Mouse (Mus musculus) midbrain, embryonic 15.5 days (tissue): ENCODE results near the gene Tmprss3. TPM values are rescaled to one million over a fixed set of nuclear protein-coding genes. Genes with fewer than 3 reads are reported as not detected.

Source experiments
- ATAC-seq: fragments of 200-750 bp; cut with Nextera tagmentation; replicated peaks from 2 replicates; pipeline ENCODE4 v1.8.0; 2017; ENCODE audit warnings: moderate TSS enrichment
- H3K27ac ChIP-seq: fragments of 300-500 bp; sonication (generic); 2 replicates; pipeline ENCODE4 v1.5.1; 2015; ENCODE audit warnings: mild to moderate bottlenecking, inconsistent platforms
- H3K27me3 ChIP-seq: fragments of 300-500 bp; sonication (generic); replicated peaks from 2 replicates; pipeline ENCODE4 v1.6.1; 2015; ENCODE audit warnings: inconsistent platforms
- H3K36me3 ChIP-seq: fragments of 300-500 bp; sonication (generic); replicated peaks from 2 replicates; pipeline ENCODE4 v1.6.1; 2015; ENCODE audit warnings: inconsistent platforms
- H3K4me1 ChIP-seq: fragments of 300-500 bp; sonication (generic); 2 replicates; pipeline ENCODE4 v1.6.1; 2015; ENCODE audit warnings: inconsistent platforms
- H3K4me2 ChIP-seq: fragments of 300-500 bp; sonication (generic); 2 replicates; pipeline ENCODE4 v1.6.1; 2015; ENCODE audit warnings: inconsistent platforms, mild to moderate bottlenecking, moderate library complexity
- H3K4me3 ChIP-seq: fragments of 300-500 bp; sonication (generic); 2 replicates; pipeline ENCODE4 v1.5.1; 2015; ENCODE audit warnings: mild to moderate bottlenecking, inconsistent platforms
- H3K9ac ChIP-seq: fragments of 300-500 bp; sonication (generic); 2 replicates; pipeline ENCODE4 v1.6.1; 2015; ENCODE audit warnings: mild to moderate bottlenecking, inconsistent platforms
- H3K9me3 ChIP-seq: fragments of 300-500 bp; sonication (generic); 2 replicates; pipeline ENCODE4 v1.6.1; 2016; ENCODE audit warnings: inconsistent platforms
- WGBS: fragments of 180-500 bp; shearing (Covaris S2); methylation state at CpG from one replicate; pipeline ENCODE4 v1.1.7; 2015; ENCODE audit warnings: mixed read lengths; 5-methylcytosine and 5-hydroxymethylcytosine counted together
- polyA plus RNA-seq: library from polyadenylated mRNA; unstranded; fragments of >200 nt; fragmentation: Nextera tagmentation; extraction: Ambion mirVana; gene quantifications from 2 replicates; pipeline ENCODE4 v1.2.1, GENCODE M21; 2015

Tmprss3 gene
- polyA plus RNA-seq, 1 experiment from 2014 or later, result 0.08 TPM

- Histone ChIP-seq H3K4me1 (no peaks in the 10 kb centered on the region), H3K9me3 (no peaks in the 10 kb centered on the region), H3K27ac (no peak overlapping the region), H3K36me3 (no peaks in the 10 kb centered on the region), H3K9ac (no peak overlapping the region), H3K4me2 (no peak overlapping the region), H3K27me3 (no peaks in the 10 kb centered on the region), H3K4me3 (no peak overlapping the region)
- no peak for ATAC-seq
- WGBS, result 72% methylated on average over 8 of the region's 8 CpGs
These were observed 7.0 kb downstream of the Tmprss3 start for GRCm38 (mm10) chr17:31191825-31192224.

DNA sequence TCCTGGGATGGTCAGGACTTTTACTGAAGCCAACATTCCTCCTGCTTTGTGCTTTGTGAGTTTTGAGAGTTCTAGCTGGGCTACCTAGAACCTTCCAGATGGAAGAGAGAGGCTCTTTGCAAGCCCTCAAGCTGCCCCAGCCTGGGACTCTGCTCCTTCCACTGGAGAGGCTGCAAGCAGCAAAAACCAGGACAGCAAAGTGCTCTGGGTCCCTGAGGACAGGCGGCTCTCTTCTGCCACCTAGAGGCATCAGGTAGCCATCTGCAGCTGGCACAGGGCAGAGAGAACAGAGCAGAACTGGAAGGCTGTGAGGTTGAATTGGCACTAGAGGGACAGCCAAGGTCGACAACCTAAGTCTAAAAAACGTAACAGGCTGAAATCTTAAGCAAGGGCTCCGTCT is 11.4 kb downstream of the Tmprss3 start:
- H3K36me3 ChIP-seq, result no peaks in the 10 kb centered on the region
- H3K9ac ChIP-seq, result no peak overlapping the region
- H3K9me3 ChIP-seq, result no peaks in the 10 kb centered on the region
- H3K27me3 ChIP-seq, result no peaks in the 10 kb centered on the region
- no peak overlapping the region for H3K4me2 ChIP-seq
- H3K4me1 ChIP-seq, result no peaks in the 10 kb centered on the region
- no peak for ATAC-seq
- 29% methylated on average over 4 of the region's 4 CpGs for WGBS
- no peak overlapping the region for H3K4me3 ChIP-seq
- H3K27ac ChIP-seq, result no peak overlapping the region

DNA sequence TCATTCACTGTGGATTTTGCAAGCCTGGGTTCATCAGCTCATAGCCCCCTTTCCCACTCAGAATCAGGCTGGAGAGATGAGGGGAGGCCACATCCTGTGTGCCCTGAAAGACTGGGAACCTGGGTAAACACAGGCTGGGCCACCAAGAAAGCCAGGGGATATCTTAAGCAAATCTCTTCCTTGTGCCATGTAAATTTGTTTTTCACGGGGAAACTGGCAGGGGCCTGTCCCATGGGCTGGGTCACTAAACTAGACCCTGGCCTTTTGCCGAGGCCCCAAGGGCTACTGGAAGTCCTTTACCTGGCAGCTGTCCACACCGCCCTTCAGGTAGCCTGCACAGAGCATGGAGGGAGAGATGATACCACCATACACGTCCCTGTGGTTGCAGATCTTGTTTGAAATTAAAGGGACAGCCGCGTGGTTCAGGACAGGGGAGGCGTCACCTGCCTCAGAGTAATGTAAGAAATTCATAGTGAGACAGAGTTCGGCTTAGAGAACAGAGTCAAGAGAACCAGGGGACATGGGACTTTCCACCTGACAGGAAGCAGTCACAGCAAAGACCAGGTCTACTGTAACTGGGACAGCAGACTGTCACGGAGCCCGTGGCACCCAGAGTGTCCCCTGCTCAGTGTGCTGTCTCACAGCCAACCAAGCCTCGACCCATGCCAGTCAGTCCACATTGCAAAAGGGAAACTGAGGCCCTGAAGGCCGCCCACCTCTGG is 14.3 kb downstream of the Tmprss3 start:
- no peak overlapping the region for H3K27ac ChIP-seq
- WGBS, result 85% methylated on average over 12 of the region's 12 CpGs
- ATAC-seq, result no peak

DNA sequence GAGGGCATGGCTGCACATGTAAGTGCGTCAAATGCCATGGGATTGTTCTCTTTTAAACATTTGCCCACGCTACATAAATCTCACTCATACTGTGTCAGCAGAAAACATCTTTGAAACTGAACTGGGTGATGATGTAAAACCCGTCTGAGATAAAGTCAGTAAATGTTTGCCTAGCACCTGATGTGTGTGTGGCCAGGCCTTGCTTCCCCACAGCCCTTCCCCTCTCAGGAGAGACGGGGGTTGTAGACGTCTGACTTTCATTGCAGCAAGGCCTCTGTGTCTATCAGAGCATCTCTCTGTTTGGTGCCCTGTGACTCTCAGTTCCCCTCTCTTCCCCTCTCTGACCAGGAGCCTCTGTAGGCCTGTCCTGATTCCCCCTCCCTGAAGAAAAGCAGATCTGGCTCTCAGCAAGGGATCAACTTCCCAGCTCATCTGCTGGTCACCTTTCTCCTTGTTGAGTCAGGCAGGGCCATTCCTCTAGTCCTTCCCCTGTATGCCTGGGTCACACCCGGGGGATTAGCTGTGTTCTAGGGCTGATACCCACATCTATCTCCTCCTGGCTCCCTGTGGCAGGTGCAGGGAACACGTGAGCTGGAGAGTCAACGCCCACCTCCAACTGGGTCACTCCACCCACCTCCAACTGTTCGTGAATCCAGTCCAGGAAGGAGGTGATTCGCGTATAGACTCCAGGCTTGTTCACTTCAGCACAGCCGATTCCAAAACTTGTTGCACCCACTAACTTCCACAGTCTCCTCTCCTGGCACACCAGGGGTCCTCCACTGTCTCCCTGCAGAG is 15.4 kb downstream of the Tmprss3 start:
- no peaks in the 10 kb centered on the region for H3K4me1 ChIP-seq

More for the DNA sequence above, 14.3 kb downstream of the Tmprss3 start:
- H3K9me3 ChIP-seq, result no peaks in the 10 kb centered on the region
- no peak overlapping the region for H3K9ac ChIP-seq
- H3K27me3 ChIP-seq, result no peaks in the 10 kb centered on the region
- no peak overlapping the region for H3K4me3 ChIP-seq
- H3K4me1 ChIP-seq, result no peaks in the 10 kb centered on the region
- no peaks in the 10 kb centered on the region for H3K36me3 ChIP-seq
- no peak overlapping the region for H3K4me2 ChIP-seq

DNA sequence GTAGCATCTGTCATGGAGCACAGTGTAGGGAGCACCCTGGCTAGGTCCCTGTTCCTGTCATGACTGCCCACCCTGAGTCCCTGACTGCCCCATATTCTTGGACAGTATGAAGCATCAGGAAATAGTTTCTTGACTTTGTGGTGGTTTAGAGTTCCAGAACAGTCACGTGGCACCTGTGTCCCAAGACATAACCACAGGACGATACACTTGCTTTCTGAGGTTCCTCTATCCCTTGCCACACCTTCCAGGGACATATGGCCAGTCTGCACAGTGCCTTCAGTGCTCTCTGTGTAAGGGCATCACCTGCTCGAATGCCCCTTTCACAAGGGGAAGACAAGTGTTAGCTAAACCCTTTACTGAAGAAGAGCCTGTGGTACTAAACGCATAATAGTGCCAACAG is 17.3 kb downstream of the Tmprss3 start:
- H3K36me3 ChIP-seq, result no peaks in the 10 kb centered on the region
- H3K4me1 ChIP-seq, result no peaks in the 10 kb centered on the region
- WGBS, result 87% methylated on average over 4 of the region's 4 CpGs
- no peak for ATAC-seq
- H3K4me2 ChIP-seq, result no peak overlapping the region
- no peaks in the 10 kb centered on the region for H3K9me3 ChIP-seq
- no peak overlapping the region for H3K4me3 ChIP-seq
- H3K9ac ChIP-seq, result no peak overlapping the region
- no peaks in the 10 kb centered on the region for H3K27me3 ChIP-seq
- no peak overlapping the region for H3K27ac ChIP-seq

More for the DNA sequence above, 15.4 kb downstream of the Tmprss3 start:
- Histone ChIP-seq H3K9me3 (no peaks in the 10 kb centered on the region), H3K27ac (no peak overlapping the region), H3K4me2 (no peak overlapping the region), H3K4me3 (no peak overlapping the region), H3K36me3 (no peaks in the 10 kb centered on the region), H3K27me3 (no peaks in the 10 kb centered on the region), H3K9ac (no peak overlapping the region)
- ATAC-seq, result no peak
- WGBS, result 69% methylated on average over 12 of the region's 12 CpGs

DNA sequence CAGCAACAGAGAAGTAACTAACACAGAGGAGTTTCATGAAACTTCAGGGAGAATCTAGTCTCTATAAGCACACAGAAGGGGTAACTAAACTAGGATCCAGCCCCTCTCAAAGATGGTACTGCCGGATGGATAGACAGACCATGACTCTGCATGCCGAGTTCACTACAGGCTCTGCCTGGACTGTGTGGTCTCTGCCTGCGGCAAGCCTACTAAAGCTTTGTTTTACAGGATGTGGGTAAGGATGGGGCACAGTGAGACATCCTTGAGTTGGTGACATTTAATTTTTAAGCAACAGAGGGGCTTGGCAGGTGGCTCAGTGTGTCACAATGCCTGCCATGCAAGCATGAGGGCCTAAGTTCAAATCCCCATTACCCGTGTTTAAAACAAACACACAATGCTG is 22.5 kb downstream of the Tmprss3 start:
- no peak overlapping the region for H3K27ac ChIP-seq
- no peaks in the 10 kb centered on the region for H3K36me3 ChIP-seq
- no peaks in the 10 kb centered on the region for H3K4me1 ChIP-seq
- 94% methylated on average over 4 of the region's 4 CpGs for WGBS
- H3K4me3 ChIP-seq, result no peak overlapping the region
- H3K27me3 ChIP-seq, result no peaks in the 10 kb centered on the region
- H3K9ac ChIP-seq, result no peak overlapping the region
- no peak for ATAC-seq
- no peaks in the 10 kb centered on the region for H3K9me3 ChIP-seq
- no peak overlapping the region for H3K4me2 ChIP-seq

DNA sequence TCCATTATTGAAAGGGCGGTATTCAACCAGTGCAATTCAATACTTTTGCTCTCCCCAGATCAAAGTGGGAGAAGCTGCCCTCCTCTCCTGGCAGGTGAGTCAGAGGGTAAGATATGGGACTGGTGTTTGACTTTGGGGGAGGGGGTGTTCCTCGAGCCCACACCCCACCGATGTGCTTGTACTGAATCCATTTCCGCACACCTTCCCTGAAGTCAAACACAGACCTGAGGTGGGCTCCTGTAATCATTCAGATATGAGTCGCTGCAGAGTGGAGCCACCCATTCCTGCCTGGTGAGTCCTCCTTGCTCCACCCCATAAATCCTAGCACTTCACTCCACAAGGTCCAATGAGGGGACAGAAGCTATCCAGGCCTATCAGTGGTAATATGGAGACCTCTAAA is 29.0 kb downstream of the Tmprss3 start:
- Histone ChIP-seq H3K4me2 (no peak overlapping the region), H3K27me3 (no peaks in the 10 kb centered on the region), H3K4me1 (no peaks in the 10 kb centered on the region), H3K27ac (no peak overlapping the region), H3K9me3 (no peaks in the 10 kb centered on the region), H3K36me3 (no peaks in the 10 kb centered on the region), H3K4me3 (no peak overlapping the region), H3K9ac (no peak overlapping the region)
- 92% methylated on average over 5 of the region's 5 CpGs for WGBS
- no peak for ATAC-seq

DNA sequence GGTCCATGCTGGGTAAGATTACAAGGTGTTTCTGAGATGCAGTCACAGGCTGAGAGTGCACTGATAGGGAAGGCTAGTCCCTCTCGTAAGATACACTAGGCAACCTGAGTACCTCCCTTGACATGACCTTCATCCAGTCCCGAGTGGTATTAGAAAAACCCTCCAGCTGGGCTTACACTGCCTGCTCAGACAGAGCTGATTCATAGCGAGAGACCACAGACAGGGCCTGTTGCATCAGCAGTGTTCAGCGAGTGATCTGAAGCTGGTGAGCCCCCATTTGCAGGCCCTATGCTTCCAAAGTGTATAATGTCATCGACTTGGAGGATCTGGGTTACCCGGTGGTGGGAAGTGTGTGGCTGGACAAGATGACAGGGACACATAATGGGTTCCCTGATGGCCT is 33.6 kb downstream of the Tmprss3 start, which contains the start of gene Tff1:
Gene Tff1, minus strand, starts transcription at position 151 of the 400 bp plus-strand sequence.
- ATAC-seq, result no peak
- WGBS, result 84% methylated on average over 6 of the region's 6 CpGs

GRCm38 (mm10) chr17:31163821-31164220 is 35.0 kb downstream of the Tmprss3 start:
- Histone ChIP-seq H3K27ac (no peak overlapping the region), H3K36me3 (no peaks in the 10 kb centered on the region), H3K4me3 (no peak overlapping the region), H3K9me3 (no peaks in the 10 kb centered on the region), H3K9ac (no peak overlapping the region), H3K4me1 (no peaks in the 10 kb centered on the region), H3K27me3 (no peaks in the 10 kb centered on the region), H3K4me2 (no peak overlapping the region)
- WGBS, result 95% methylated on average over 2 of the region's 2 CpGs
- ATAC-seq, result no peak

More for the DNA sequence above, 33.6 kb downstream of the Tmprss3 start, which contains the start of gene Tff1:
- Histone ChIP-seq H3K27ac (no peak within 1 kb of the TSS), H3K9me3 (no peaks in the 10 kb centered on the region), H3K27me3 (no peaks in the 10 kb centered on the region), H3K4me2 (no peak within 1 kb of the TSS), H3K4me1 (no peaks in the 10 kb centered on the region), H3K9ac (no peak within 1 kb of the TSS), H3K4me3 (no peak within 1 kb of the TSS), H3K36me3 (no peaks in the 10 kb centered on the region)

GRCm38 (mm10) chr17:31162607-31163006 is 36.2 kb downstream of the Tmprss3 start:
- Histone ChIP-seq H3K36me3 (no peaks in the 10 kb centered on the region), H3K9ac (no peak overlapping the region), H3K9me3 (no peaks in the 10 kb centered on the region), H3K27me3 (no peaks in the 10 kb centered on the region), H3K4me1 (no peaks in the 10 kb centered on the region), H3K4me3 (no peak overlapping the region), H3K27ac (no peak overlapping the region), H3K4me2 (no peak overlapping the region)
- no peak for ATAC-seq
- 93% methylated on average over 12 of the region's 12 CpGs for WGBS

GRCm38 (mm10) chr17:31160291-31160690 is 38.5 kb downstream of the Tmprss3 start:
- H3K9ac ChIP-seq, result no peak overlapping the region
- no peak overlapping the region for H3K4me3 ChIP-seq
- no peaks in the 10 kb centered on the region for H3K27me3 ChIP-seq
- H3K9me3 ChIP-seq, result no peaks in the 10 kb centered on the region
- H3K27ac ChIP-seq, result no peak overlapping the region
- 59% methylated on average over 4 of the region's 4 CpGs for WGBS
- no peaks in the 10 kb centered on the region for H3K4me1 ChIP-seq
- no peak for ATAC-seq
- H3K36me3 ChIP-seq, result no peaks in the 10 kb centered on the region
- no peak overlapping the region for H3K4me2 ChIP-seq

GRCm38 (mm10) chr17:31157921-31158320 is 40.9 kb downstream of the Tmprss3 start:
- WGBS, result 83% methylated on average over 6 of the region's 6 CpGs
- no peak for ATAC-seq

More at GRCm38 (mm10) chr17:31157921-31158320, 40.9 kb downstream of the Tmprss3 start:
- Histone ChIP-seq H3K4me3 (no peak overlapping the region), H3K4me1 (no peaks in the 10 kb centered on the region; the same call in 1 of the 2 replicates), H3K9me3 (no peaks in the 10 kb centered on the region), H3K4me2 (no peak overlapping the region), H3K27ac (no peak overlapping the region), H3K36me3 (no peaks in the 10 kb centered on the region), H3K9ac (no peak overlapping the region), H3K27me3 (no peaks in the 10 kb centered on the region)
